Mouse (Mus musculus) E14TG2a.4 (cell line): Measurements from ENCODE around the gene Adamts4.
A peak's percentile ranks its signal among the peaks of the same experiment; 100 is the strongest.

Source experiments
- H3K27me3 ChIP-seq: 2 replicates; pipeline ENCODE4 v1.6.1; 2014; ENCODE audit warnings: low read length, control low read depth; ENCODE audit not compliant: insufficient read depth
- H3K36me3 ChIP-seq: 2 replicates; pipeline ENCODE4 v1.6.1; 2014; ENCODE audit warnings: low read length, control low read depth; ENCODE audit not compliant: insufficient read depth
- H3K4me1 ChIP-seq: replicated peaks from 2 replicates; pipeline ENCODE4 v1.6.1; 2014; ENCODE audit warnings: low read depth, low read length, control low read depth
- H3K4me3 ChIP-seq: replicated peaks from 2 replicates; pipeline ENCODE4 v1.5.1; 2014; ENCODE audit warnings: mild to moderate bottlenecking, low read length
- H3K9me3 ChIP-seq: 2 replicates; pipeline ENCODE4 v1.6.1; 2014; ENCODE audit warnings: low read length, control low read depth
- CTCF ChIP-seq: conservative IDR thresholded peaks from 2 replicates; pipeline ENCODE4 v1.5.1; 2014; ENCODE audit warnings: low read length
- NANOG ChIP-seq: IDR thresholded peaks from 2 replicates; pipeline ENCODE4 v1.6.1; 2014; ENCODE audit warnings: borderline replicate concordance, low read length, mixed read lengths
- POU5F1 ChIP-seq: IDR thresholded peaks from 2 replicates; pipeline ENCODE4 v1.6.1; 2014; ENCODE audit warnings: low read length, borderline replicate concordance

Adamts4 gene

GRCm38 (mm10) chr1:171283188-171284160, 33.3 kb downstream of the Adamts4 start:
- no peaks in the 10 kb centered on the region for H3K27me3 ChIP-seq
- no peak overlapping the region for H3K4me3 ChIP-seq
- TF ChIP-seq NANOG (no peak), CTCF (no peak), POU5F1 (no peak)
- H3K4me1 ChIP-seq: peaks cover 75% of the 10 kb centered on the region
- H3K36me3 ChIP-seq: peaks cover 63% of the 10 kb centered on the region
- no peaks in the 10 kb centered on the region for H3K9me3 ChIP-seq

GRCm38 (mm10) chr1:171284491-171284890, 34.3 kb downstream of the Adamts4 start:
- H3K9me3 ChIP-seq: no peaks in the 10 kb centered on the region
- no peak for TF ChIP-seq NANOG
- TF ChIP-seq CTCF: no peak
- TF ChIP-seq POU5F1: no peak
- H3K27me3 ChIP-seq: no peaks in the 10 kb centered on the region
- peaks cover 64% of the 10 kb centered on the region for H3K36me3 ChIP-seq
- H3K4me1 ChIP-seq: peaks cover 79% of the 10 kb centered on the region
- H3K4me3 ChIP-seq: peak overlapping the region; percentile 98

- no peaks in the 10 kb centered on the region for H3K27me3 ChIP-seq
- peaks cover 77% of the 10 kb centered on the region for H3K4me1 ChIP-seq
- H3K36me3 ChIP-seq: peaks cover 71% of the 10 kb centered on the region
- peak overlapping the region; percentile 98 for H3K4me3 ChIP-seq
- TF ChIP-seq CTCF (no peak), POU5F1 (no peak), NANOG (no peak)
- H3K9me3 ChIP-seq: no peaks in the 10 kb centered on the region
Measured at GRCm38 (mm10) chr1:171285096-171285892, 35.1 kb downstream of the Adamts4 start.

GRCm38 (mm10) chr1:171286517-171286916, 36.3 kb downstream of the Adamts4 start:
- TF ChIP-seq CTCF (no peak), NANOG (no peak), POU5F1 (no peak)
- H3K27me3 ChIP-seq: no peaks in the 10 kb centered on the region
- no peaks in the 10 kb centered on the region for H3K9me3 ChIP-seq
- H3K4me1 ChIP-seq: peaks cover 75% of the 10 kb centered on the region
- peak overlapping the region; percentile 98 for H3K4me3 ChIP-seq
- H3K36me3 ChIP-seq: peaks cover 71% of the 10 kb centered on the region

GRCm38 (mm10) chr1:171287136-171288081, 37.2 kb downstream of the Adamts4 start, which contains the start of gene Usp21:
Usp21 (minus strand) TSS chr1:171287991.
- Histone ChIP-seq H3K27me3 (no peaks in the 10 kb centered on the region), H3K4me1 (peaks cover 76% of the 10 kb centered on the region), H3K9me3 (no peaks in the 10 kb centered on the region), H3K4me3 (peak within 1 kb of the TSS; percentile 98), H3K36me3 (peaks cover 65% of the 10 kb centered on the region)
- TF ChIP-seq CTCF: no peak
- no peak for TF ChIP-seq POU5F1
- TF ChIP-seq NANOG: no peak

- Histone ChIP-seq H3K9me3 (no peaks in the 10 kb centered on the region), H3K4me1 (peaks cover 81% of the 10 kb centered on the region), H3K27me3 (no peaks in the 10 kb centered on the region), H3K36me3 (peaks cover 56% of the 10 kb centered on the region), H3K4me3 (peak overlapping the region; percentile 98)
- TF ChIP-seq NANOG: no peak
- no peak for TF ChIP-seq CTCF
- no peak for TF ChIP-seq POU5F1
Measured at GRCm38 (mm10) chr1:171288328-171288727, 38.1 kb downstream of the Adamts4 start.

GRCm38 (mm10) chr1:171293351-171293750, 43.1 kb downstream of the Adamts4 start:
- no peaks in the 10 kb centered on the region for H3K27me3 ChIP-seq
- H3K36me3 ChIP-seq: peaks cover 17% of the 10 kb centered on the region
- TF ChIP-seq POU5F1 (no peak), NANOG (no peak), CTCF (no peak)
- no peaks in the 10 kb centered on the region for H3K9me3 ChIP-seq
- peaks cover 53% of the 10 kb centered on the region for H3K4me1 ChIP-seq
- peak overlapping the region; percentile 94 for H3K4me3 ChIP-seq
